Mouse (Mus musculus) ES-E14 (cell line): Measurements from ENCODE around the gene Gm44973.

ENCODE experiments used
- CHD2 ChIP-seq: IDR thresholded peaks from 2 replicates; pipeline ENCODE4 v1.6.1; 2014; ENCODE audit warnings: mild to moderate bottlenecking, low read depth, low read length, inconsistent platforms
- MAFK ChIP-seq: IDR thresholded peaks from 2 replicates; pipeline ENCODE4 v1.6.1; 2014; ENCODE audit warnings: mild to moderate bottlenecking, low read depth, low read length, inconsistent platforms; ENCODE audit not compliant: insufficient read depth
- ZC3H11A ChIP-seq: IDR thresholded peaks from 2 replicates; pipeline ENCODE4 v1.6.1; 2012; ENCODE audit warnings: low read depth, mild to moderate bottlenecking, inconsistent platforms, low read length, borderline replicate concordance
- ZNF384 ChIP-seq: IDR thresholded peaks from 2 replicates; pipeline ENCODE4 v1.6.1; 2012; ENCODE audit warnings: low read depth, low read length, inconsistent platforms

GRCm38 (mm10) chr7:4976832-4977231 is 38.5 kb upstream of the Gm44973 start:
- no peak for TF ChIP-seq ZNF384
- no peak for TF ChIP-seq ZC3H11A
- no peak for TF ChIP-seq MAFK
- no peak for TF ChIP-seq CHD2
